In the genomic region with DNA sequence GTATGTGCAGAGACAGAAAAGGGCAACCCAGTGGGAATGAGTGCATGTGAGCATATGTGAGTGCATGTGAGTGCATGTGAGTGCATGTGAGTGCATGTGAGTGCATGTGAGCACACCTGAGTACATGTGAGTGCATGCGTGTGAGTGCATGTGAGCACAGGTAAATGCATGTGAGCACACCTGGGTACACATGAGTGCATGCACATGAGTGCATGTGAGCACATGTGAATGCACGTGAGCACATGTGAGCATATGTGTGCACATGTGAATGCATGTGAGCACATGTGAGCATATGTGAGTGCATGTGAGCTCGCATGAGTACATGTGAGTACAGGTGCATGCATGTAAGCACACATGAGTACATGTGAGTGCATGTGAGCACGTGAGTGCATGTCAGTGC, we compare ENCODE assay signal across 24 mouse cellular contexts.
"Had no signal": no experiment of that assay in that cellular context is flagged by ENCODE, and none has a peak within 500 bp of the region (broad histone marks: within the 10 kb centered on the region; RNA-seq: fewer than 3 reads in every experiment).

No protein-coding gene starts in this region.

- H3K9ac ChIP-seq: heart, embryonic 12.5 days; hindbrain, embryonic 12.5 days; hindbrain, embryonic 14.5 days; intestine, embryonic 15.5 days; limb, embryonic 12.5 days; liver, embryonic 13.5 days had no signal

- H3K4me3 ChIP-seq: heart, adult 2 months; heart, embryonic 10.5 days; heart, embryonic 12.5 days; hindbrain, embryonic 10.5 days; hindbrain, embryonic 12.5 days; intestine, embryonic 15.5 days; layer of hippocampus, adult 2 months; left cerebral cortex, adult 2 months; limb, embryonic 10.5 days; limb, embryonic 12.5 days; liver, embryonic 13.5 days had no signal

- H3K4me1 ChIP-seq: heart, embryonic 10.5 days; heart, embryonic 12.5 days; hindbrain, embryonic 10.5 days; hindbrain, embryonic 12.5 days; intestine, embryonic 15.5 days; limb, embryonic 10.5 days; limb, embryonic 12.5 days; liver, embryonic 13.5 days had no signal

- H3K9me3 ChIP-seq: heart, embryonic 10.5 days; heart, embryonic 12.5 days; hindbrain, embryonic 10.5 days; hindbrain, embryonic 12.5 days; intestine, embryonic 15.5 days; limb, embryonic 10.5 days; limb, embryonic 12.5 days; liver, embryonic 13.5 days had no signal

- H3K27ac ChIP-seq: heart, adult 2 months; heart, embryonic 10.5 days; hindbrain, embryonic 10.5 days; hindbrain, embryonic 12.5 days; hindbrain, embryonic 14.5 days; intestine, embryonic 15.5 days; layer of hippocampus, adult 2 months; left cerebral cortex, adult 2 months; limb, embryonic 10.5 days; limb, embryonic 12.5 days; liver, embryonic 13.5 days had no signal

- H3K27me3 ChIP-seq: heart, embryonic 12.5 days; hindbrain, embryonic 12.5 days; intestine, embryonic 15.5 days; limb, embryonic 12.5 days; liver, embryonic 13.5 days had no signal

- DNase-seq: gastrocnemius, postnatal 14 days; heart, adult 2 months; heart, postnatal 10 days; heart, postnatal 4 days; kidney, adult 18-20 months; kidney, adult 8-10 months; kidney, postnatal 10 days; kidney, postnatal 25 days; kidney, postnatal 4 days; liver; liver, embryonic 13.5 days had no signal

- H3K36me3 ChIP-seq: heart, embryonic 10.5 days; heart, embryonic 12.5 days; hindbrain, embryonic 10.5 days; hindbrain, embryonic 12.5 days; intestine, embryonic 15.5 days; limb, embryonic 10.5 days; limb, embryonic 12.5 days; liver, embryonic 13.5 days had no signal

- ATAC-seq: hindbrain, embryonic 16.5 days; inflammation-experienced regulatory T-cells, adult 6 months; intestine, embryonic 15.5 days; intestine, postnatal 0 days had no signal
